Mouse (Mus musculus): ENCODE measurements at regions not wholly inside any gene's neighbourhood (a gene's known extent, or its start where the extent isn't known, plus 50 kb on each side); places are given as distances from the start of the nearest gene placed in this dataset.

GRCm38 (mm10) chrX:128585496-128586105 is 849.2 kb upstream of the Cldn34c4 start:
- Histone ChIP-seq H3K9me3 (ENCODE audit: low read length) (no peaks in the 10 kb centered on the region), H3K9ac (replicated peaks; ENCODE audit: low read length, poor library complexity, severe bottlenecking) (no peak overlapping the region), H3K4me3 (ENCODE audit: low read depth, low read length) (no peak overlapping the region), H3K27ac (ENCODE audit: low read depth, low read length) (no peak overlapping the region), H3K27me3 (ENCODE audit: insufficient read depth, low read length) (no peaks in the 10 kb centered on the region), H3K4me2 (ENCODE audit: low read depth, low read length, poor library complexity, severe bottlenecking) (no peak overlapping the region), H3K36me3 (ENCODE audit: insufficient read depth, low read length) (no peaks in the 10 kb centered on the region), H3K4me1 (ENCODE audit: insufficient read depth, low read length) (no peaks in the 10 kb centered on the region)
- 83% methylated on average over 5 of the region's 5 CpGs for WGBS
- DNase-seq (ENCODE audit: low spot score) (no peak), ATAC-seq (ENCODE audit: low FRiP score) (no peak)
- TF ChIP-seq CTCF (IDR thresholded peaks at IDR 0.05): no peak

GRCm38 (mm10) chrX:128577402-128577801 is 841.0 kb upstream of the Cldn34c4 start:
- no peaks in the 10 kb centered on the region for H3K9me3 ChIP-seq (ENCODE audit: low read length)
- H3K27me3 ChIP-seq (ENCODE audit: insufficient read depth, low read length): no peaks in the 10 kb centered on the region
- H3K4me2 ChIP-seq (ENCODE audit: low read depth, low read length, poor library complexity, severe bottlenecking): no peak overlapping the region
- no peak overlapping the region for H3K4me3 ChIP-seq (ENCODE audit: low read depth, low read length)
- no peak for TF ChIP-seq CTCF (IDR thresholded peaks at IDR 0.05)
- H3K4me1 ChIP-seq (ENCODE audit: insufficient read depth, low read length): no peaks in the 10 kb centered on the region
- H3K27ac ChIP-seq (ENCODE audit: low read depth, low read length): no peak overlapping the region
- DNase-seq (ENCODE audit: low spot score) (no peak), ATAC-seq (ENCODE audit: low FRiP score) (no peak)
- H3K36me3 ChIP-seq (ENCODE audit: insufficient read depth, low read length): no peaks in the 10 kb centered on the region
- WGBS: 29% methylated on average over 3 of the region's 3 CpGs
- no peak overlapping the region for H3K9ac ChIP-seq (replicated peaks; ENCODE audit: low read length, poor library complexity, severe bottlenecking)

GRCm38 (mm10) chrX:128576269-128576871 is 840.0 kb upstream of the Cldn34c4 start:
- no peak for ATAC-seq (ENCODE audit: low FRiP score)
- no peaks in the 10 kb centered on the region for H3K36me3 ChIP-seq (ENCODE audit: insufficient read depth, low read length)
- H3K9me3 ChIP-seq (ENCODE audit: low read length): no peaks in the 10 kb centered on the region
- peak; percentile 70 for TF ChIP-seq CTCF (IDR thresholded peaks at IDR 0.05)
- no peak overlapping the region for H3K4me3 ChIP-seq (ENCODE audit: low read depth, low read length)
- no peaks in the 10 kb centered on the region for H3K27me3 ChIP-seq (ENCODE audit: insufficient read depth, low read length)
- no peak overlapping the region for H3K4me2 ChIP-seq (ENCODE audit: low read depth, low read length, poor library complexity, severe bottlenecking)
- WGBS: 12% methylated on average over 5 of the region's 5 CpGs
- peak; percentile 77 for DNase-seq (ENCODE audit: low spot score)
- H3K27ac ChIP-seq (ENCODE audit: low read depth, low read length): 0 out of 2 replicates have a peak overlapping the region, but pooled peaks have one; percentile 13
- no peak overlapping the region for H3K9ac ChIP-seq (replicated peaks; ENCODE audit: low read length, poor library complexity, severe bottlenecking)
- H3K4me1 ChIP-seq (ENCODE audit: insufficient read depth, low read length): no peaks in the 10 kb centered on the region

Measured in midbrain, postnatal 0 days (tissue).